Mouse (Mus musculus) liver, adult 2 months (tissue): ENCODE measurements around the gene Sp110.
"Not testable (repeated sequence)": the region's sequence is repeated elsewhere in the genome, so short reads cannot be mapped to it uniquely, and the experiment has no call there.

ENCODE experiments used
- CTCF ChIP-seq: fragments of 200-500 bp; IDR thresholded peaks from 2 replicates; pipeline ENCODE4 v1.5.1; 2011; ENCODE audit warnings: low read depth, low read length, control low read depth
- POLR2A ChIP-seq: fragments of 200-500 bp; IDR thresholded peaks from 2 replicates; pipeline ENCODE4 v1.6.1; 2011; ENCODE audit warnings: low read length, control low read depth; ENCODE audit not compliant: insufficient read depth; ENCODE audit errors: extremely low read depth

GRCm38 (mm10) chr1:85580148-85580534 lies 18.5 kb downstream of the Sp110 start:
- not testable (repeated sequence) for TF ChIP-seq POLR2A, CTCF
